Mouse (Mus musculus): ENCODE data around the gene Gng7. TPM values are rescaled to one million over a fixed set of nuclear protein-coding genes. Genes with fewer than 3 reads are reported as not detected.

Gene Gng7
- total RNA-seq, 1 experiment from 2014 or later: not detected

- no peak for ATAC-seq (replicated peaks; ENCODE audit: insufficient number of reproducible peaks, low FRiP score, low TSS enrichment, poor library complexity, severe bottlenecking)
These were observed 97.4 kb downstream of the Gng7 start for GRCm38 (mm10) chr10:80917336-80917778.

- no peak for ATAC-seq (replicated peaks; ENCODE audit: insufficient number of reproducible peaks, low FRiP score, low TSS enrichment, poor library complexity, severe bottlenecking)
These were observed 99.0 kb downstream of the Gng7 start for GRCm38 (mm10) chr10:80915736-80916135.

- no peak for ATAC-seq (replicated peaks; ENCODE audit: insufficient number of reproducible peaks, low FRiP score, low TSS enrichment, poor library complexity, severe bottlenecking)
These were observed 99.5 kb downstream of the Gng7 start for GRCm38 (mm10) chr10:80915260-80915659.

- no peak for ATAC-seq (replicated peaks; ENCODE audit: insufficient number of reproducible peaks, low FRiP score, low TSS enrichment, poor library complexity, severe bottlenecking)
These were observed 100.5 kb downstream of the Gng7 start for GRCm38 (mm10) chr10:80914253-80914656.

- no peak for ATAC-seq (replicated peaks; ENCODE audit: insufficient number of reproducible peaks, low FRiP score, low TSS enrichment, poor library complexity, severe bottlenecking)
These were observed 101.3 kb downstream of the Gng7 start for GRCm38 (mm10) chr10:80913364-80914011.

- no peak for ATAC-seq (replicated peaks; ENCODE audit: insufficient number of reproducible peaks, low FRiP score, low TSS enrichment, poor library complexity, severe bottlenecking)
These were observed 102.9 kb downstream of the Gng7 start for GRCm38 (mm10) chr10:80911891-80912290.

GRCm38 (mm10) chr10:80911354-80911753, 103.4 kb downstream of the Gng7 start:
- no peak for ATAC-seq (replicated peaks; ENCODE audit: insufficient number of reproducible peaks, low FRiP score, low TSS enrichment, poor library complexity, severe bottlenecking)

GRCm38 (mm10) chr10:80909375-80910162, 105.2 kb downstream of the Gng7 start:
- ATAC-seq (replicated peaks; ENCODE audit: insufficient number of reproducible peaks, low FRiP score, low TSS enrichment, poor library complexity, severe bottlenecking): no peak

GRCm38 (mm10) chr10:80904709-80905108, 110.0 kb downstream of the Gng7 start:
- no peak for ATAC-seq (replicated peaks; ENCODE audit: insufficient number of reproducible peaks, low FRiP score, low TSS enrichment, poor library complexity, severe bottlenecking)

GRCm38 (mm10) chr10:80904004-80904693, 110.6 kb downstream of the Gng7 start:
- no peak for ATAC-seq (replicated peaks; ENCODE audit: insufficient number of reproducible peaks, low FRiP score, low TSS enrichment, poor library complexity, severe bottlenecking)

- no peak for ATAC-seq (replicated peaks; ENCODE audit: insufficient number of reproducible peaks, low FRiP score, low TSS enrichment, poor library complexity, severe bottlenecking)
These were observed 111.5 kb downstream of the Gng7 start for GRCm38 (mm10) chr10:80903282-80903681.

GRCm38 (mm10) chr10:80902273-80902940, 112.3 kb downstream of the Gng7 start:
- ATAC-seq (replicated peaks; ENCODE audit: insufficient number of reproducible peaks, low FRiP score, low TSS enrichment, poor library complexity, severe bottlenecking): no peak

- no peak for ATAC-seq (replicated peaks; ENCODE audit: insufficient number of reproducible peaks, low FRiP score, low TSS enrichment, poor library complexity, severe bottlenecking)
These were observed 113.1 kb downstream of the Gng7 start for GRCm38 (mm10) chr10:80901409-80902272.

GRCm38 (mm10) chr10:80900318-80901247, 114.2 kb downstream of the Gng7 start, which contains the start of gene Timm13:
TSS of gene Timm13 (minus strand) at chr10:80900969.
- peak; percentile 92 for ATAC-seq (replicated peaks; ENCODE audit: insufficient number of reproducible peaks, low FRiP score, low TSS enrichment, poor library complexity, severe bottlenecking)

- 0 out of 2 replicates have a peak, but pooled peaks have one; percentile 1 for ATAC-seq (replicated peaks; ENCODE audit: insufficient number of reproducible peaks, low FRiP score, low TSS enrichment, poor library complexity, severe bottlenecking)
These were observed 115.0 kb downstream of the Gng7 start for GRCm38 (mm10) chr10:80899591-80900317.

- ATAC-seq (replicated peaks; ENCODE audit: insufficient number of reproducible peaks, low FRiP score, low TSS enrichment, poor library complexity, severe bottlenecking): no peak
These were observed 115.7 kb downstream of the Gng7 start for GRCm38 (mm10) chr10:80899074-80899473.

Data from monocyte, adult 5-6 weeks (primary cell).